Mouse (Mus musculus) cerebellum, postnatal 25 days (tissue): ENCODE results near the gene Slc12a8.

Source experiments
- DNase-seq, 2 experiments: peaks; one replicate each; pipeline ENCODE4 v3.0.0; 2021; ENCODE audit warnings: mixed read lengths in 2 of 2

Gene Slc12a8

GRCm38 (mm10) chr16:33676347-33677312 is 159.5 kb downstream of the Slc12a8 start:
- DNase-seq: no peak

GRCm38 (mm10) chr16:33677313-33677690 is 160.2 kb downstream of the Slc12a8 start:
- DNase-seq: no peak

GRCm38 (mm10) chr16:33677901-33678300 is 160.8 kb downstream of the Slc12a8 start:
- DNase-seq: no peak

GRCm38 (mm10) chr16:33680271-33680670 is 163.1 kb downstream of the Slc12a8 start:
- no peak for DNase-seq

DNA sequence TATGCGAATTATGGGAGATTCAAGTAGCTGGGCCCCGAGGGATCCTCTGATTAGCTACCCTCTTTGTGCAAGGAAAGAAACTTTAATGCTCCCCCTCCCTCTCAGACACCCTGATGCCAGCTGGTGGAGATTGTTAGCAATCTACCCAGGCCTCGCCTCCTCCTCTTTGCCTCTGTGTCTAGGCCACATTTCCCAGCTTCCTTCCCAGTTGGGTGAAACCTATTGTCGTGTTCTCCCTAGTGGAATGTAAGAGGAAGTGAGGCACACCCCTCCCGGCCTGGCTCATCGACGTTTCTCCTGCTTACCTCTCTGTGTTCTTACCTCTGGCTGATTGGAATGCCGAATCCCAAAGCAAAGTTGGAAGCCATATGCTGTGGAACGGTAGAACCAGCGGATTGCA is 163.7 kb downstream of the Slc12a8 start:
- no peak for DNase-seq

DNA sequence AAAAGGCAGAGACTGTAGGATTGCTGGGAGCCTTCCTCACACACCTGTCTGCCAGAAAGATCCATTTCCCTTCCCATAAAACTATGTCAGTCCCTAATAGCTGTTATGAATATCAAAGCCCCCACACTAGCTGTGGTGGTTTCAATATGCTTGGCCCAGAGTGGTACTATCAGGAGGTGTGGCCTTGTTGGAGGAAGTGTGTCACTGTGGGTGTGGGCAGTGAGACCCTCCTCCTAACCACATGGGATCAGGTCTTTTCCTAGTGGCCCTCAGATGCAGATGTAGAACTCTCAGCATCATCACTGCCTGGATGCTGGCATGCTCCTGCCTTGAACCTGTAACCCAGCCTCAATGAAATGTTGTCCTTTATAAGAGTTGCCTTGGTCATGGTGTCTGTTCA is 164.5 kb downstream of the Slc12a8 start:
- no peak for DNase-seq

- no peak for DNase-seq
These were observed 165.5 kb downstream of the Slc12a8 start for GRCm38 (mm10) chr16:33682651-33683050.

- DNase-seq: peak in 1 of 2 experiments; percentile 28
These were observed 166.4 kb downstream of the Slc12a8 start for GRCm38 (mm10) chr16:33683206-33684161.

GRCm38 (mm10) chr16:33684162-33684702 is 167.1 kb downstream of the Slc12a8 start, which contains the start of gene Heg1:
Gene Heg1 (plus strand): TSS chr16:33684370.
- DNase-seq: peak; percentile 80 to 87

DNA sequence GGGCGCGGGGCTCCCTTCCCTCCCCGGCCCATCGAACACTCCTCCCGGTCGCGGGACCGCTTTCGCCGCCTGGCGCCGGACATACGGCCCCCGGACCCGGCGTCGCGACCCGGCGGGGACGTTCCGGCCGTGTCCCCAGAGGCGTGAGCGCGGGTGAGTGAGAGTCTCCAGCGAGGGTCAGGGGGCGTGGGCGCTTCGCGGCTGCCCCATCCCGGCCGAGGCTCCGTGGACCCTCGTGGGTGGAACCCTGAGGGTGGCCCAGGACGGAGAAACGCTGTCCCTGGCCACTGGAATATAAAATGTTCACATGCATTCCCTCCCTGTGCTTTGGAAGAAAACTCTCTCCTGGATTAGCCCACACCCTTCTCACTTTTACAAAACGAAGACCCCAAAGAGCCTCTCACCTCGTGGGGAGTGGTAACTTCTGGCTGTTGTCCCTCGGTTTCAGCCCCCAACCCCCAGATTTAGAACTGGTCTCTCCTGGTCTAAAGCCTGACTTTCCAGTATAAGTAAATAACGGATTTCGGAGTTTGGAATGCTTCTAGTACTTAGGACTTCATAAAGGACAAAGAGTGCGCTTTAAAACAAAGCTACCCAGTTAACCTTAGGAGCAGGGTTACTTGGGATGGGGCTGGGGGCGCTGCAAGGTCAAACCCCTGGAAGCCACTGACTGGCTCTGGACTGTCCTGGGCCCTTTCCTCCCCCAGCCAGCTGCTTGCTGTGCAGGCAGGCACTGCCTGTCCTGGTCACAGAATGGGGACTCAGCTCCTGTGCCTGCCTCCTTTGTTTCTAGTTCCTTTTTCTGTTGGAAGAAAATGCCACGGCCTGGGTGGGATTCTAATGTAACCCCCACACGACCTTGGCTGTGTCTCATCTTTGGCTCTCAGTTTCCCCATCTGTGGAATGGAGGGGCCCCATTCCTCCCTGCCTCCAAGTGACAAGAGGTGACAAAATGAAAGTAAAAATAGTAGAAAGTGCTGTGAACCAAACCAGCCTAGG is 167.9 kb downstream of the Slc12a8 start:
- peak; percentile 54 to 64 for DNase-seq

DNA sequence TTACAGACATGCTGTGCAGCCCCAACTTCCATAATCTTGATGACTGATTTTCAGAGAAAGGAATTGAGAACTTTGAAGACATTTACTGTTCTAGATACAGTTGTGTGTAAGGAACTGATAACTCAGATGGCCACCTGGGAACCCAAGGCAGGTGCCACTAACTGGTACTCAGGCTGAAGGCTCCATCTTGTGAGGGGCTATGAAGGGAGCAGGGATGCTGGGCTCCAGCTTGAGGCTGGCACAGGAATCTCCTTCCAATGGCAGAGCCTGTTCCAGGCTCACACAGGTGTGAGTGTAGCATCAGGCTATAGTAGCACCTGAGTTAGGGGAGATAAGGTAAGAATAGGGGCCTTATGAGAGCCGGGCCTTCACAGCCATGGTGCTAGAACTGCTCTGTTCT is 168.9 kb downstream of the Slc12a8 start:
- DNase-seq: peak in 1 of 2 experiments; percentile 43

DNA sequence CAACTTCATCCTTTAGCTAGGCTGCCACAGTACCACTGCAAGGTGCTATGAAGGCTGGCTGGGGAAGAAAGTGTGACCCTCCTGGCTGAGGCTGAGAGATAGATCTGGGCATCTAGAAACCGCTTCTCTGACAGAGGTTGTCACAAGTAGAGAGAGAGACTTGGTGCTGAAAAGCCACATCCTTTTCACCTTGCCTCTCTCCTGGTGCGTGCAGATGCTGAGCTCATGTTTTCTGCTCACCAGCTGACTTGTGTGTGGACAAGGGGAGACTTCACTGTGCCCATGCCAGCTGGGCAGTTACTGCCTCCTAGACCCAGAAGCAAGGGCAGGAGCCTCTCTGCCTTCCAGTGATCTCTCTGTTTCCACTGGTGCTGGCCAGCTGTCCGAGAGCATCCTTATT is 170.6 kb downstream of the Slc12a8 start:
- no peak for DNase-seq

DNA sequence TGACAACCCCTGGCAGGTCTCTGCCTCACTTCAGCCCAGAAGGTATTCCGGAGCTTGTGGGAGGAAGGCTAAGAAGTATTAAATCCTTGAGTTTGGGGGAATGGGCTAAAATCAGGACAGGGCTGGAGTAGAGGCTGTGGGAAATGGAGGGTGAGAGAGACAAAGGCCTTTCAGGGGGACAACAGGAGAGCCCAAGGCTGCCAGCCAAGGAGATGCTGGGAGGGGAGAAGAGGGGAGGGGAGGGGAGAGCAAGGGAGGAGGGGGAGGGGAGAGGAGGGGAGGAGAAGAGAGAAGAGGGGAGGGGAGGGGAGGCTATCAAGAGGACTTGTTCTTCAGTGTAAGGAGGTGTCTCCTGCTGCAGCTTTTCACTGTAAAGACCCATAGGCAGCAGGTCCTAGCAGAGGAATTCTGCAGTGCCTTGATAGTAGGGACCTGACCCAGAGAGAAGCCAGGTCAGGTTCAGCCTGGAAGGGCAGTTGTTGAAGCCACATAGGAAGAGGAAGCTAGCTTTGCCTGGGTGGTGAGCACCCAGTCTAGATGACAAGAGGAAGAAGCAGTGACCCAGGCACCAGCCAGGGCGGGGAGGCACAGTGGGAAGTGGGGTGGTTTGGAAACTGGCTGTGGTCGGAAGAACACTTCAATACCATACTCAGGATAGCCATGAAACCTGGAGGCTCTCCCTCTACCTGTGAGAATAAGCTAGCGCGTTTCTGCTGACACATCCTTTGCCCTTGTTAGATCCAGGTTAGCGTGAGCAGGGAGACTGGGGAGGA is 174.0 kb downstream of the Slc12a8 start:
- no peak for DNase-seq

GRCm38 (mm10) chr16:33693553-33693952 is 176.4 kb downstream of the Slc12a8 start:
- no peak for DNase-seq

- DNase-seq: peak; percentile 68 to 78
These were observed 179.9 kb downstream of the Slc12a8 start for GRCm38 (mm10) chr16:33696811-33697575.

- DNase-seq: peak in 1 of 2 experiments; percentile 18
These were observed 180.6 kb downstream of the Slc12a8 start for GRCm38 (mm10) chr16:33697576-33698276.

DNA sequence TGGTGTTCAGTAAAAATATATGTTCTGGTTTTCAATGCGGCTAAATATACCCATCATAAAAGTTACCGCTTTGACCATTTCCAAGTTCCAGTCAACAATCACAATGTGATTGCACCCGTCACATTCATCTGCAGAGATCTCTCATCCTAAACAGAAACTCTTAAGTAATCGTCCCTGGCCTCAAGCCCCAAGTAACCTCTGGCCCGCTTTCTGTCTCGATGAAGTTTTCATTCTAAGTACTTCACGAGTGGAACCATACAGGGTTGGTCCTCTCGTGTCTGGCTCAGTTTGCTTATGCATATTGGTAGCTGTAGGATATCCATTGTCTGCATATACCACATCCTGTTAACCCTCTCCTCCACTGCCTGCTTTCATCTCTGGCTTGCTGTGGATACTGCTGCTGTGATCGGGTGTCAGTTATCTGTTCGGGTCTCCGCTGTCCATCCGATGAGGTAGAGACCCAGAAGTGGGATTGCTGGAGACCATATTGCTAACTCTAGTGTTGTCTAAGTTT is 181.2 kb downstream of the Slc12a8 start:
- DNase-seq: no peak

- DNase-seq: no peak
These were observed 183.5 kb downstream of the Slc12a8 start for GRCm38 (mm10) chr16:33700584-33700983.

DNA sequence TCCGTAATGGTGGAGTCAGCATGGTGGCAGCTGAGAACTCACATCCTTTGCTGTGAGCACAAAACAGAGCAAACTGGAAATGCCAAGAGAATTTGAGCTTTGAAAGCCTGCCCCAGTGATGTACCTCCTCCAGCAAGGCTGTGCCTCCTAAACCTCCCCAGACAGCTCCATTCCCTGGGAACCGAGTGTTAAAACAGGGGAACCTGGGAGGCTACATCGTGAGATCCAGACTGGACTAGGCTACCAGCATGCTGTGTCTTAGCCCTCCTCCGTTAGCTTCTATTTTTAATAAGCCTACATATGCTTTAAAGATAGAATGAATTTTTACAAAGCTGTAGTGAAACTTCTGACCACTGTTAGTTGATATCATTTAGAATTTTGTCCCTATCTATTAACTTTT is 184.7 kb downstream of the Slc12a8 start:
- DNase-seq: peak in 1 of 2 experiments; percentile 3
